Mouse (Mus musculus): Measurements from ENCODE around the gene Pi16.
A peak's percentile ranks its signal among the peaks of the same experiment; 100 is the strongest.

The Pi16 gene

GRCm38 (mm10) chr17:29303856-29304255, 13.6 kb upstream of the Pi16 start:
- no peak for DNase-seq (ENCODE audit: extremely low spot score, low spot score)

GRCm38 (mm10) chr17:29304376-29305057, 13.0 kb upstream of the Pi16 start:
- DNase-seq (ENCODE audit: extremely low spot score, low spot score), result no peak

GRCm38 (mm10) chr17:29305058-29305806, 12.2 kb upstream of the Pi16 start:
- peak; percentile 42 for DNase-seq (ENCODE audit: extremely low spot score, low spot score)

- no peak for DNase-seq (ENCODE audit: extremely low spot score, low spot score)
Observed at GRCm38 (mm10) chr17:29305871-29306270, 11.6 kb upstream of the Pi16 start.

- DNase-seq (ENCODE audit: extremely low spot score, low spot score), result no peak
Observed at GRCm38 (mm10) chr17:29310056-29310623, 7.3 kb upstream of the Pi16 start.

GRCm38 (mm10) chr17:29311602-29312001, 5.9 kb upstream of the Pi16 start:
- no peak for DNase-seq (ENCODE audit: extremely low spot score, low spot score)

- no peak for DNase-seq (ENCODE audit: extremely low spot score, low spot score)
Observed at GRCm38 (mm10) chr17:29312082-29312481, 5.4 kb upstream of the Pi16 start.

GRCm38 (mm10) chr17:29313300-29313699, 4.2 kb upstream of the Pi16 start:
- DNase-seq (ENCODE audit: extremely low spot score, low spot score), result no peak

- DNase-seq (ENCODE audit: extremely low spot score, low spot score), result no peak
Observed at GRCm38 (mm10) chr17:29315672-29316465, 1.6 kb upstream of the Pi16 start.

GRCm38 (mm10) chr17:29316891-29317290, 589 bp upstream of the Pi16 start:
- no peak for DNase-seq (ENCODE audit: extremely low spot score, low spot score)

GRCm38 (mm10) chr17:29318731-29319250, 1.3 kb downstream of the Pi16 start:
- DNase-seq (ENCODE audit: extremely low spot score, low spot score), result no peak

GRCm38 (mm10) chr17:29319476-29319875, 2.0 kb downstream of the Pi16 start:
- no peak for DNase-seq (ENCODE audit: extremely low spot score, low spot score)

GRCm38 (mm10) chr17:29319881-29320639, 2.6 kb downstream of the Pi16 start:
- DNase-seq (ENCODE audit: extremely low spot score, low spot score), result no peak

GRCm38 (mm10) chr17:29321765-29322602, 4.5 kb downstream of the Pi16 start:
- peak; percentile 55 for DNase-seq (ENCODE audit: extremely low spot score, low spot score)

- no peak for DNase-seq (ENCODE audit: extremely low spot score, low spot score)
Observed at GRCm38 (mm10) chr17:29322603-29322962, 5.1 kb downstream of the Pi16 start.

- no peak for DNase-seq (ENCODE audit: extremely low spot score, low spot score)
Observed at GRCm38 (mm10) chr17:29323625-29324024, 6.1 kb downstream of the Pi16 start.

GRCm38 (mm10) chr17:29325831-29326230, 8.4 kb downstream of the Pi16 start:
- DNase-seq (ENCODE audit: extremely low spot score, low spot score), result no peak

GRCm38 (mm10) chr17:29326531-29327529, 9.3 kb downstream of the Pi16 start:
- peak; percentile 68 for DNase-seq (ENCODE audit: extremely low spot score, low spot score)

GRCm38 (mm10) chr17:29327691-29328090, 10.2 kb downstream of the Pi16 start:
- DNase-seq (ENCODE audit: extremely low spot score, low spot score), result no peak

Data from neural tube, embryonic 10.5 days (tissue).